Mouse (Mus musculus) heart, embryonic 13.5 days (tissue): ENCODE measurements around the gene Pdk4. TPM values are rescaled to one million over a fixed set of nuclear protein-coding genes. Genes with fewer than 3 reads are reported as not detected.
A peak's percentile ranks its signal among the peaks of the same experiment; 100 is the strongest.

Source experiments
- ATAC-seq: fragments of 200-750 bp; cut with Nextera tagmentation; 2 replicates; pipeline ENCODE4 v1.8.0; 2017; ENCODE audit warnings: moderate TSS enrichment; ENCODE audit not compliant: insufficient number of reproducible peaks, low FRiP score, low TSS enrichment; ENCODE audit errors: extremely low read depth
- H3K27ac ChIP-seq: fragments of 300-500 bp; sonication (generic); replicated peaks from 2 replicates; pipeline ENCODE4 v1.5.1; 2015; ENCODE audit warnings: moderate library complexity, mild to moderate bottlenecking, inconsistent platforms
- H3K27me3 ChIP-seq: fragments of 300-500 bp; sonication (generic); replicated peaks from 2 replicates; pipeline ENCODE4 v1.6.1; 2015; ENCODE audit warnings: mild to moderate bottlenecking, inconsistent platforms
- H3K36me3 ChIP-seq: fragments of 300-500 bp; sonication (generic); 2 replicates; pipeline ENCODE4 v1.6.1; 2015; ENCODE audit warnings: mild to moderate bottlenecking, inconsistent platforms
- H3K4me1 ChIP-seq: fragments of 300-500 bp; sonication (generic); 2 replicates; pipeline ENCODE4 v1.6.1; 2015; ENCODE audit warnings: inconsistent platforms
- H3K4me2 ChIP-seq: fragments of 300-500 bp; sonication (generic); 2 replicates; pipeline ENCODE4 v1.6.1; 2015; ENCODE audit warnings: inconsistent platforms, mild to moderate bottlenecking, moderate library complexity
- H3K4me3 ChIP-seq: fragments of 300-500 bp; sonication (generic); 2 replicates; pipeline ENCODE4 v1.5.1; 2015; ENCODE audit warnings: moderate library complexity, mild to moderate bottlenecking, inconsistent platforms
- H3K9ac ChIP-seq: fragments of 300-500 bp; sonication (generic); 2 replicates; pipeline ENCODE4 v1.6.1; 2015; ENCODE audit warnings: inconsistent platforms, mild to moderate bottlenecking, moderate library complexity
- H3K9me3 ChIP-seq: fragments of 300-500 bp; sonication (generic); 2 replicates; pipeline ENCODE4 v1.6.1; 2016; ENCODE audit warnings: inconsistent platforms
- WGBS: fragments of 180-500 bp; shearing (Covaris S2); methylation state at CpG from one replicate; pipeline ENCODE4 v1.1.7; 2015; ENCODE audit warnings: mixed read lengths; 5-methylcytosine and 5-hydroxymethylcytosine counted together
- polyA plus RNA-seq: library from polyadenylated mRNA; unstranded; fragments of >200 nt; fragmentation: Nextera tagmentation; extraction: Ambion mirVana; gene quantifications from 2 replicates; pipeline ENCODE4 v1.2.1, GENCODE M21; 2015

The Pdk4 gene
- 20.4 and 22.4 TPM in 2 replicates for polyA plus RNA-seq

DNA sequence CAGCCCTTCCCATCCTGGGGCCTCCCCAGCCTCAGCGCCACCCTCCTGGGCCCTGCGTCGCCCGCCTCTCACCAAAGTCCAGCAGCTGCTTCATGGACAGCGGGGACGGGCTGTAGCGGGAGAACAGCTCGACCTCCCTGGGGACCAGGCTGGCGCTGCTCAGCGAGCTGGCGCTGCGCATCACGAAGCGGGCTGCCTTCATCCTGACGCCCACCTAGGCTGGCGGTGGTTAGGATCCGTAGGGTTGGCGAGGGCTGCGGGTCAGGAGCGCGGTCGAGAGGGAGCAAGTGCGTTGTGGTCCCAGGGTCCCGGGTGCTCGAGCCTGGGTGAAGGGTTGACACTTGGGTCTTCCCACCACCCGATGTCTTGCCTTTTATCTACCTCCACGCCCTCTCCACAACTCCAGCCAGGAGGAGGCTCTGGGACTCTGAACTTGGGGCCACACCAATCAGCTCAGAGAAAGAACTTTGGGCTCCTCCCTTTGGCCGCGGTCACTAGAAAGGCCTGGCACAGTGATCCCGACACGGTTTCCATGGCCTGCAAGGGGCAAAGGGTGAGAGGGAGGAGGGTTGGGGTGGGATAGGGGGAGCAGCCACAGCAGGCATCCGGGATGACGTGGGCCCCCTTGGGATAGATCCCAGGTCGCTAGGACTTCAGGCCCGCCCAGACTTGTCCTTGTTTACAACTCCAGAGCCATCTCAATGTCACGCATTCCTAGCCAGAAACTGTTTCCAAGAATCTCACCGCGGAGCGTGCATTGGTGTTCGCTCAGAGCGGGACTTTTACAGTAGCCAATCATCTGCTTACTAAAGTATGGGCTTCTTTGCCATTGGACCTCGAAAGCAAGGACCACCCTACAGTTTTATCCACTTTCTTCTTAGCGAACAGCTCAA lies at the start of gene Pdk4:
TSS of gene Pdk4 (minus strand) at position 349 of the 893 bp plus-strand sequence.
- Histone ChIP-seq H3K4me2 (peak within 1 kb of the TSS; percentile 82), H3K4me1 (peaks cover 15% of the 10 kb centered on the region; the same call in 1 of the 2 replicates), H3K4me3 (peak within 1 kb of the TSS; percentile 64), H3K27ac (peak within 1 kb of the TSS; percentile 93), H3K27me3 (no peaks in the 10 kb centered on the region), H3K9me3 (no peaks in the 10 kb centered on the region), H3K36me3 (peaks cover 20% of the 10 kb centered on the region), H3K9ac (peak within 1 kb of the TSS; percentile 94)
- WGBS, result under 1% methylated on average over 43 of the region's 43 CpGs
- peak; percentile 90 for ATAC-seq

GRCm38 (mm10) chr6:5537855-5538365 lies 41.8 kb upstream of the Pdk4 start:
- H3K9ac ChIP-seq, result no peak overlapping the region
- H3K4me1 ChIP-seq, result no peaks in the 10 kb centered on the region
- 63% methylated on average over 2 of the region's 2 CpGs for WGBS
- H3K27ac ChIP-seq, result no peak overlapping the region
- H3K9me3 ChIP-seq, result no peaks in the 10 kb centered on the region
- no peak overlapping the region for H3K4me2 ChIP-seq
- H3K4me3 ChIP-seq, result no peak overlapping the region
- ATAC-seq, result no peak
- no peaks in the 10 kb centered on the region for H3K27me3 ChIP-seq
- H3K36me3 ChIP-seq, result no peaks in the 10 kb centered on the region

DNA sequence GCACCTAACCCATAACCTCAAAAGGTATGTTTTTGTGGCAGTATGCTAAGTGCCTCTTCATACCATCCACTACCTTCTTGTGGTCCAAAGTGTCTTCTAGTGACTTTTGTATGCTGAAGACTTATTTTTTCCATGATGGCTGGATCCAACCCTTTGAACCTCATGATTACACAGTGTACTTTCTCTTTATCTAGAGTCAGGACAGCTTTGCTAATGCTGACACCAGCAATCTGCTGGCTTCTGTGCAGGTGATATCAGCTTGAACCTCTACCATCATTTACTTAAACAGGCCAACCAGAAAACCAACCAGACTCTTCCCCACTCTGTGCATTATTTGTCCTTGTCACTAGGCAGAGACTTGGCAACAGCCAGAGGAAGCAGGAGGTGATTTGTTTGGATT lies 39.6 kb upstream of the Pdk4 start:
- Histone ChIP-seq H3K4me2 (no peak overlapping the region), H3K36me3 (no peaks in the 10 kb centered on the region), H3K9me3 (no peaks in the 10 kb centered on the region), H3K27me3 (no peaks in the 10 kb centered on the region), H3K4me1 (no peaks in the 10 kb centered on the region), H3K27ac (no peak overlapping the region), H3K4me3 (no peak overlapping the region), H3K9ac (no peak overlapping the region)
- no peak for ATAC-seq

- H3K9me3 ChIP-seq, result no peaks in the 10 kb centered on the region
- H3K36me3 ChIP-seq, result no peaks in the 10 kb centered on the region
- no peak overlapping the region for H3K4me2 ChIP-seq
- no peak overlapping the region for H3K4me3 ChIP-seq
- 70% methylated on average over 5 of the region's 5 CpGs for WGBS
- H3K4me1 ChIP-seq, result no peaks in the 10 kb centered on the region
- H3K27ac ChIP-seq, result no peak overlapping the region
- no peak overlapping the region for H3K9ac ChIP-seq
- ATAC-seq, result no peak
- H3K27me3 ChIP-seq, result no peaks in the 10 kb centered on the region
These were observed 21.0 kb upstream of the Pdk4 start for GRCm38 (mm10) chr6:5517091-5517490.

DNA sequence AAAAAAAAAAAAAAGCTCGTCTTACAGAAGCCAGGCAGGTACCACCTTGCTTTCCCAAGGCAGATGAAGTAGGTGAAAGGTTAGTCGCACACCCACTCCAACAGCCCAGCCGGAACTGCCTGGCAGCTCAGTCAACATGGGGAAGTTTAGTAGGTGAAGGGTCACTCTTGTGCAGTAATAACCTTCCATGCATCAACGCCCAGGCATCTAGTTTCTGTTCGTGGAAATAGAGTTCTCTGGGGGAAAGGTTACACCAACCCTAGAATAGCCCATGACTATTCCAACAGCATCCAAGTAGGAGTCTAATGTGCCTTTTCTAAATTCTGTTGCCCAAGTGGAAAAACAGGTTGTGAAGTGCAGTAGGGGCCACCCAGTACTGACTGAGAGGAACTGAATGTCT lies 13.6 kb upstream of the Pdk4 start:
- Histone ChIP-seq H3K9me3 (no peaks in the 10 kb centered on the region), H3K9ac (0 out of 2 replicates have a peak overlapping the region, but pooled peaks have one; percentile 52), H3K27me3 (no peaks in the 10 kb centered on the region), H3K27ac (peak overlapping the region; percentile 90), H3K4me3 (no peak overlapping the region), H3K36me3 (no peaks in the 10 kb centered on the region), H3K4me2 (peak overlapping the region; percentile 57), H3K4me1 (peaks cover 26% of the 10 kb centered on the region)
- peak; percentile 52; the same call in 1 of the 2 replicates for ATAC-seq
- 15% methylated on average over 5 of the region's 5 CpGs for WGBS

DNA sequence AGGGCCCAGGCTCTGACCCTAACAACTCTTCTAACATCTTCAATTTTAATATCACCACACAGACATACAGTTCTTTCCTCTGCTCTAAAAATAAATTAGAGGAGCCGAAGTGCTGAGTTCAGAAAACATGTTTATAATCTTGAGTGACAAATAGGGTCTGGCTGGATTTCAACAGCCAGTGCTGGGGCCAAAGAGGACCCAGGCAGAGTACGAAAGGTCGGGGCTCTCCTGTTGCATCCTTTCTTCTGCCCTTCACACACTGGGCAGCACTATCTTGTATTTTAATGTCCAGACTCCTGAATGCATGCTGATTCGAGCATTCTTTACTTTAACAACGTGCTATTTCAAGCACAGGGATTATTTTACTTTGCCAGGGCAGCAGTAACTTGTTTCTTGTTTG lies 13.2 kb upstream of the Pdk4 start:
- H3K9ac ChIP-seq, result peak overlapping the region; percentile 52
- H3K36me3 ChIP-seq, result no peaks in the 10 kb centered on the region
- WGBS, result 7% methylated on average over 5 of the region's 5 CpGs
- H3K4me3 ChIP-seq, result no peak overlapping the region
- peak overlapping the region; percentile 90 for H3K27ac ChIP-seq
- ATAC-seq, result peak; percentile 56; the same call in 1 of the 2 replicates
- H3K4me1 ChIP-seq, result peaks cover 26% of the 10 kb centered on the region
- peak overlapping the region; percentile 57 for H3K4me2 ChIP-seq
- no peaks in the 10 kb centered on the region for H3K9me3 ChIP-seq
- H3K27me3 ChIP-seq, result no peaks in the 10 kb centered on the region

DNA sequence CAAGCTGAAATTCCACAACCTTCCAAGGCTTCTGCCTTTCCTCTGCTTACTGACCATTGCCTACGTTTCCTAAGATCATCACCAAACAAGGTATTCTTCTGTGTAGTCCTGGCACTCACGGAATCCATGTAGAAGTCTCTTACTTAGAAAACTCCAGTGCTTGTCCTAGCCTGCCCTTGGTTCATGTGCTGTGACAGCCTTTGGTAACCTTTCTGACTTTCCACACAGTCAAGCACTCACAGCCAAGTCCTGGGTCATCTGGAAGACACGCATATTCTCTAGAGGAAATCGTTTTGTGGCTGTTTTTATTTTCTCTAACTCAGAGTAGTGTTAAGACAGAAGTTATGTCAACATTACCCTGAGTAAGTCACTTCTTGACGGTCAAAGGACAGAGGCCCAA lies 11.7 kb upstream of the Pdk4 start:
- no peak for ATAC-seq
- Histone ChIP-seq H3K9me3 (no peaks in the 10 kb centered on the region), H3K4me1 (peaks cover 26% of the 10 kb centered on the region), H3K4me2 (no peak overlapping the region), H3K4me3 (no peak overlapping the region), H3K27me3 (no peaks in the 10 kb centered on the region), H3K9ac (no peak overlapping the region), H3K27ac (no peak overlapping the region), H3K36me3 (no peaks in the 10 kb centered on the region)
- WGBS, result 70% methylated on average over 5 of the region's 5 CpGs

DNA sequence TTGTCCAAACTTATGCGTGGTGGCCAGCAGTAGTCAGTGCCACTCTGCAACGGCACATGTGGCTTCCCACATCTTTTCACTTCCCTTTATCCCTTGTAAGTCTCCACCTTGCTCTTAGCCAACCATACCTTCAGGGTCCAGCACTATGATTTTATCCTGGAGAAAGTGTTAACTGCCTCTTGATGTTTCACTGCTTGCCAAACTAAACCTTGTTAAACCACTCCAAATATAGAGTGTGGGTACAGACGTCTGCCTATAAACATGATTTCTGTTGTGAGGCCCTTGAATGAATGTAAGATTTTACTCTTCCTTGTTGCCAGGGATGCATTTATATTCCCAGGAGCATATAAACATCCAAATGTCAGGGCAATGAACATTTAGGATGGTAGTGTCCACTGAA lies 10.2 kb upstream of the Pdk4 start:
- peaks cover 26% of the 10 kb centered on the region for H3K4me1 ChIP-seq
- H3K27ac ChIP-seq, result no peak overlapping the region
- H3K9ac ChIP-seq, result no peak overlapping the region
- H3K4me2 ChIP-seq, result no peak overlapping the region
- no peaks in the 10 kb centered on the region for H3K9me3 ChIP-seq
- no peaks in the 10 kb centered on the region for H3K36me3 ChIP-seq
- H3K27me3 ChIP-seq, result no peaks in the 10 kb centered on the region
- no peak for ATAC-seq
- no peak overlapping the region for H3K4me3 ChIP-seq
- 82% methylated on average over 3 of the region's 3 CpGs for WGBS

- WGBS, result 68% methylated on average over 1 of the region's 1 CpGs
- H3K9ac ChIP-seq, result no peak overlapping the region
- H3K27me3 ChIP-seq, result no peaks in the 10 kb centered on the region
- no peaks in the 10 kb centered on the region for H3K9me3 ChIP-seq
- no peak for ATAC-seq
- no peak overlapping the region for H3K27ac ChIP-seq
- no peaks in the 10 kb centered on the region for H3K36me3 ChIP-seq
- no peaks in the 10 kb centered on the region; the same call in 1 of the 2 replicates for H3K4me1 ChIP-seq
- no peak overlapping the region for H3K4me2 ChIP-seq
- no peak overlapping the region for H3K4me3 ChIP-seq
These were observed 6.7 kb upstream of the Pdk4 start for GRCm38 (mm10) chr6:5502810-5503209.

DNA sequence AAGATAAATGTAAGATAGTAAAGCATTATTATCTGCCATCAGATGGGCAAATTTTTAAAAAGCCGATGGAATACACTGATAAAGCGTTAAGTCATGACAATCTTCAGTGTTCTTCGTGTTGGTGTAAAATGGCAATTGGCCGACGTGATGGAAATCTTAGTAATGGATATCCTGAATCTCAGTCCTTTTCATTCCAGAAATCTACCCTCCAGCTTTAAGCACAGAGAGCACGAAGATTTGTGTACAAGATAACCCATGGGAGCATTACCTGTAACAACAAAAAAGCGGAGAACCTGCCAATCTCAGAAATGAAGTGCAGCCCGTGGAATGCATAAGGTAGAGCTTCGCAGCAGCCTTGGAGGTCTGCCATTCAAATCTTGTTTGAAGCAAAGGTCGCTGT lies 5.4 kb upstream of the Pdk4 start:
- Histone ChIP-seq H3K9me3 (no peaks in the 10 kb centered on the region), H3K9ac (no peak overlapping the region), H3K4me1 (peaks cover 5% of the 10 kb centered on the region; the same call in 1 of the 2 replicates), H3K27me3 (no peaks in the 10 kb centered on the region), H3K27ac (no peak overlapping the region), H3K36me3 (no peaks in the 10 kb centered on the region), H3K4me2 (no peak overlapping the region), H3K4me3 (no peak overlapping the region)
- ATAC-seq, result no peak
- 80% methylated on average over 10 of the region's 10 CpGs for WGBS

DNA sequence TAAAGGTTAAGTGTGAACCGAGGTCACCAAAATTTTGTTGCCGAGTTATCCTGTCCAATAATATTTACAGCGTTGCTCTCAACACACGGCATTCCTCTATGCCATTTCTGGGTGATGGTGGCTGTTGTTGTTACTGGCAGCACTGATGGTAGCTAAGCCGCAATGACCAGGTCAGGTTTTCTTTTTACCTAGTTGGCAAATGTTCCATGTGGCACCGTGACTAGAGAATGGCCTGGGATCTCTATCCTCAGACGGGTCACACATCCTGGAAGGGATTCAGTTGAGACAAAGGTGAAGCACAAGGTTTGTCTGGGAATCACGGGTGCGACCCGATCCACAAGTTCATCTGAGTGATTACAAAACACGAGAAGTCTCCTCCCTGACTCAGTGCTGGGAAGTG lies 2.6 kb upstream of the Pdk4 start:
- Histone ChIP-seq H3K9ac (no peak overlapping the region), H3K9me3 (no peaks in the 10 kb centered on the region), H3K27me3 (no peaks in the 10 kb centered on the region), H3K4me1 (peaks cover 15% of the 10 kb centered on the region; the same call in 1 of the 2 replicates), H3K27ac (no peak overlapping the region), H3K36me3 (no peaks in the 10 kb centered on the region), H3K4me2 (no peak overlapping the region), H3K4me3 (no peak overlapping the region)
- no peak for ATAC-seq
- WGBS, result 84% methylated on average over 11 of the region's 11 CpGs
